Mouse (Mus musculus): ENCODE measurements around the gene Rims1. TPM values are rescaled to one million over a fixed set of nuclear protein-coding genes. Genes with fewer than 3 reads are reported as not detected.

The Rims1 gene
- polyA plus RNA-seq, 1 experiment from 2014 or later, result 10.9 TPM

- no peaks in the 10 kb centered on the region for H3K9me3 ChIP-seq (replicated peaks; ENCODE audit: control insufficient read depth, low read length)
- no peak for ATAC-seq (ENCODE audit: insufficient read depth, low FRiP score)
- no peaks in the 10 kb centered on the region for H3K27me3 ChIP-seq (ENCODE audit: control insufficient read depth, insufficient read depth, low read length)
- WGBS, result 72% methylated on average over 4 of the region's 4 CpGs
- no peak overlapping the region for H3K4me2 ChIP-seq (ENCODE audit: low read depth, low read length)
- H3K9ac ChIP-seq (ENCODE audit: low read length), result no peak overlapping the region
- no peak overlapping the region for H3K27ac ChIP-seq (ENCODE audit: low read length)
- H3K4me1 ChIP-seq (ENCODE audit: control insufficient read depth, insufficient read depth, low read length), result no peaks in the 10 kb centered on the region
- no peaks in the 10 kb centered on the region for H3K36me3 ChIP-seq (ENCODE audit: control insufficient read depth, insufficient read depth, low read length)
- H3K4me3 ChIP-seq (replicated peaks; ENCODE audit: low read length), result no peak overlapping the region
Measured at GRCm38 (mm10) chr1:22728207-22728606, 77.6 kb downstream of the Rims1 start.

- no peaks in the 10 kb centered on the region for H3K36me3 ChIP-seq (ENCODE audit: control insufficient read depth, insufficient read depth, low read length)
Measured at GRCm38 (mm10) chr1:22721706-22722105, 84.1 kb downstream of the Rims1 start.

DNA sequence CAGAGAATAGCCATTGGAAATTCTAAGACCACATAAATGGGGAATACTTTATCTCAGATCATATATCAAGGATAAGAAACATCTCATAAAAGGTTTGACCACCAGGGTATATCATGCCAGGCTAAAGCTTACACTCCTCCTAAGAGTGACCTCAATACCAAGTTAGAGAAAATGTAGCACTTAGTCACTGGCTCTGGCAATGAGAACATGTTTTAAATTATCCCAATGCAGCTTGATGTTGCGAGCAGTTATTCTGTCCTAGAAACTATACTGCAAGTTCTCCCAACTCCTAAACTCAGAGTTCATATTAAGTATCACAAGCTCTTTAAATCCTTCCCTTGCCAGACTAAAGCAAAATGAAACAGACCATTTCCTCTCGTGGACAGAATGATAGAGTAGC is 85.1 kb downstream of the Rims1 start:
- no peaks in the 10 kb centered on the region for H3K9me3 ChIP-seq (replicated peaks; ENCODE audit: control insufficient read depth, low read length)
- WGBS, result 57% methylated on average over 2 of the region's 2 CpGs
- no peak overlapping the region for H3K4me2 ChIP-seq (ENCODE audit: low read depth, low read length)
- H3K27me3 ChIP-seq (ENCODE audit: control insufficient read depth, insufficient read depth, low read length), result no peaks in the 10 kb centered on the region
- H3K36me3 ChIP-seq (ENCODE audit: control insufficient read depth, insufficient read depth, low read length), result no peaks in the 10 kb centered on the region
- no peak overlapping the region for H3K9ac ChIP-seq (ENCODE audit: low read length)
- no peak for ATAC-seq (ENCODE audit: insufficient read depth, low FRiP score)
- H3K4me1 ChIP-seq (ENCODE audit: control insufficient read depth, insufficient read depth, low read length), result no peaks in the 10 kb centered on the region
- no peak overlapping the region for H3K4me3 ChIP-seq (replicated peaks; ENCODE audit: low read length)
- no peak overlapping the region for H3K27ac ChIP-seq (ENCODE audit: low read length)

More at GRCm38 (mm10) chr1:22721706-22722105, 84.1 kb downstream of the Rims1 start:
- Histone ChIP-seq H3K4me2 (ENCODE audit: low read depth, low read length) (no peak overlapping the region), H3K4me3 (replicated peaks; ENCODE audit: low read length) (no peak overlapping the region), H3K4me1 (ENCODE audit: control insufficient read depth, insufficient read depth, low read length) (no peaks in the 10 kb centered on the region), H3K9ac (ENCODE audit: low read length) (no peak overlapping the region), H3K9me3 (replicated peaks; ENCODE audit: control insufficient read depth, low read length) (no peaks in the 10 kb centered on the region), H3K27me3 (ENCODE audit: control insufficient read depth, insufficient read depth, low read length) (no peaks in the 10 kb centered on the region), H3K27ac (ENCODE audit: low read length) (no peak overlapping the region)
- ATAC-seq (ENCODE audit: insufficient read depth, low FRiP score), result no peak

DNA sequence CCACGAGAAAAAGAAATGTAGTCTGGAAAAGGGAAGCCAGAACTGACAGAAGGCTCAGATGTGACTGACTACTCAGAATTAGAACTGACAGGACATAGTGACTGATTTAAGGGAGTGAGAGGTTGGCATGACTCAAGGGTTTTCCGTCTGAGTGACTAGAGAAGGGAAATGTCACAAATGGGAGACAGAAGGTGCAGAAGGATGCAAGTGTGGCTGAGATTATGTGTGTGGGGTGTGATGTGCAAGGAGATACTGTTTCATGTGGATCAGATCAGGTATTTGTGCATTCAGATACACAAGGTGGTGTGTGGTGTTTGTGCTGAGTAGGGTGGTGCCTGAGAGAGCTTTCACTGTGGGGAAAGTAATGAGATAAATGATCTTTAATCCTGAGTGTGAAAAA is 96.3 kb downstream of the Rims1 start:
- H3K4me2 ChIP-seq (ENCODE audit: low read depth, low read length), result no peak overlapping the region
- no peaks in the 10 kb centered on the region for H3K4me1 ChIP-seq (ENCODE audit: control insufficient read depth, insufficient read depth, low read length)
- ATAC-seq (ENCODE audit: insufficient read depth, low FRiP score), result no peak
- H3K9me3 ChIP-seq (replicated peaks; ENCODE audit: control insufficient read depth, low read length), result no peaks in the 10 kb centered on the region
- H3K9ac ChIP-seq (ENCODE audit: low read length), result no peak overlapping the region
- WGBS, result 66% methylated on average over 2 of the region's 2 CpGs
- H3K27me3 ChIP-seq (ENCODE audit: control insufficient read depth, insufficient read depth, low read length), result no peaks in the 10 kb centered on the region
- H3K27ac ChIP-seq (ENCODE audit: low read length), result no peak overlapping the region
- no peaks in the 10 kb centered on the region for H3K36me3 ChIP-seq (ENCODE audit: control insufficient read depth, insufficient read depth, low read length)
- no peak overlapping the region for H3K4me3 ChIP-seq (replicated peaks; ENCODE audit: low read length)

- H3K4me1 ChIP-seq (ENCODE audit: control insufficient read depth, insufficient read depth, low read length), result no peaks in the 10 kb centered on the region
- H3K9ac ChIP-seq (ENCODE audit: low read length), result no peak overlapping the region
- H3K27me3 ChIP-seq (ENCODE audit: control insufficient read depth, insufficient read depth, low read length), result no peaks in the 10 kb centered on the region
- ATAC-seq (ENCODE audit: insufficient read depth, low FRiP score), result no peak
- H3K9me3 ChIP-seq (replicated peaks; ENCODE audit: control insufficient read depth, low read length), result no peaks in the 10 kb centered on the region
- H3K4me3 ChIP-seq (replicated peaks; ENCODE audit: low read length), result no peak overlapping the region
- no peaks in the 10 kb centered on the region for H3K36me3 ChIP-seq (ENCODE audit: control insufficient read depth, insufficient read depth, low read length)
- no peak overlapping the region for H3K4me2 ChIP-seq (ENCODE audit: low read depth, low read length)
- no peak overlapping the region for H3K27ac ChIP-seq (ENCODE audit: low read length)
- WGBS, result 9% methylated on average over 1 of the region's 1 CpGs
Measured at GRCm38 (mm10) chr1:22695046-22695445, 110.7 kb downstream of the Rims1 start.

GRCm38 (mm10) chr1:22694514-22694913 is 111.3 kb downstream of the Rims1 start:
- H3K4me1 ChIP-seq (ENCODE audit: control insufficient read depth, insufficient read depth, low read length), result no peaks in the 10 kb centered on the region
- 62% methylated on average over 2 of the region's 2 CpGs for WGBS
- H3K4me2 ChIP-seq (ENCODE audit: low read depth, low read length), result no peak overlapping the region
- no peaks in the 10 kb centered on the region for H3K9me3 ChIP-seq (replicated peaks; ENCODE audit: control insufficient read depth, low read length)
- no peak overlapping the region for H3K27ac ChIP-seq (ENCODE audit: low read length)
- no peaks in the 10 kb centered on the region for H3K27me3 ChIP-seq (ENCODE audit: control insufficient read depth, insufficient read depth, low read length)
- no peak overlapping the region for H3K9ac ChIP-seq (ENCODE audit: low read length)
- H3K36me3 ChIP-seq (ENCODE audit: control insufficient read depth, insufficient read depth, low read length), result no peaks in the 10 kb centered on the region
- no peak overlapping the region for H3K4me3 ChIP-seq (replicated peaks; ENCODE audit: low read length)
- ATAC-seq (ENCODE audit: insufficient read depth, low FRiP score), result no peak

GRCm38 (mm10) chr1:22683455-22683854 is 122.3 kb downstream of the Rims1 start:
- no peaks in the 10 kb centered on the region for H3K27me3 ChIP-seq (ENCODE audit: control insufficient read depth, insufficient read depth, low read length)
- H3K36me3 ChIP-seq (ENCODE audit: control insufficient read depth, insufficient read depth, low read length), result no peaks in the 10 kb centered on the region
- H3K27ac ChIP-seq (ENCODE audit: low read length), result no peak overlapping the region
- H3K9ac ChIP-seq (ENCODE audit: low read length), result no peak overlapping the region
- 68% methylated on average over 4 of the region's 4 CpGs for WGBS
- no peaks in the 10 kb centered on the region for H3K9me3 ChIP-seq (replicated peaks; ENCODE audit: control insufficient read depth, low read length)
- ATAC-seq (ENCODE audit: insufficient read depth, low FRiP score), result no peak
- H3K4me3 ChIP-seq (replicated peaks; ENCODE audit: low read length), result no peak overlapping the region
- H3K4me2 ChIP-seq (ENCODE audit: low read depth, low read length), result no peak overlapping the region
- no peaks in the 10 kb centered on the region for H3K4me1 ChIP-seq (ENCODE audit: control insufficient read depth, insufficient read depth, low read length)

GRCm38 (mm10) chr1:22664196-22664595 is 141.6 kb downstream of the Rims1 start:
- WGBS, result 87% methylated on average over 6 of the region's 6 CpGs
- Histone ChIP-seq H3K27me3 (ENCODE audit: control insufficient read depth, insufficient read depth, low read length) (no peaks in the 10 kb centered on the region), H3K4me2 (ENCODE audit: low read depth, low read length) (no peak overlapping the region), H3K9ac (ENCODE audit: low read length) (no peak overlapping the region), H3K9me3 (replicated peaks; ENCODE audit: control insufficient read depth, low read length) (no peaks in the 10 kb centered on the region), H3K4me1 (ENCODE audit: control insufficient read depth, insufficient read depth, low read length) (no peaks in the 10 kb centered on the region), H3K4me3 (replicated peaks; ENCODE audit: low read length) (no peak overlapping the region), H3K27ac (ENCODE audit: low read length) (no peak overlapping the region), H3K36me3 (ENCODE audit: control insufficient read depth, insufficient read depth, low read length) (no peaks in the 10 kb centered on the region)
- no peak for ATAC-seq (ENCODE audit: insufficient read depth, low FRiP score)

DNA sequence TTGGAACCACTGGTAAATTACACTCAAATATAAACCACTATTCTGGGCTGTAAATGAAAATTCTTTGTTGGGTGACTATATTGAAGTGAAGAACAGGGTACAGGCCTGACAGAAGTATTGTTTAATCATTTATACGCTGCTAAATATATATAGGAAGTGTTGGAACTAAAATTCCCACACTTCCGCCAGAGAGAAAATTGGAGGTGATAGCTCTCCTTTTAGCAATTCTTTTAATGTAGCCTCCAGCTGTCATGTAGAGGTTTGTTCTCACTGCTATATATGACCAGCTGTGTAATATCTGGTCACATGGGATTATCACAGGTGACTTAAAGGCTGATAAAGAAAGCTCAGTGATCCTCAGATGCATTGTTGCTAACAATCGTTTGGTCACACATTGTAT is 144.0 kb downstream of the Rims1 start:
- ATAC-seq (ENCODE audit: insufficient read depth, low FRiP score), result no peak
- WGBS, result 80% methylated on average over 3 of the region's 3 CpGs

DNA sequence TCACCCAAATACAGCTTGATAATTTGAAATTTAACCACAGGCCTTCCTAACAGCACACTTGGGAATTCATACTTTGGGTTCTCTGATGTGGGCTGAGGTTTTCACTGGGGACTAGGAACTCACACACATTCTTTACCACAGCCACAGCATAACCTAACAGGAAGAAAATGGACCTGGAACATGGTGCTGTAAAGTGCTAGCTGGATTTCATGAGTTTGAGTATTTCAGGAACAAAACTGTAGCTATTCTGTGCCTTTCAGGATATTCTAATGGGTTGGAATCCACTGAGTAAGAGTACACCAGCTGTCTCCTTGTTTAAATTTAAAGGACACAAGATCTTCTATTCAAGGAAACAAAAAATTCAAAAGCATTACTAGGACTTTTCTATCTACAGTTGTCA is 149.8 kb downstream of the Rims1 start:
- Histone ChIP-seq H3K9ac (ENCODE audit: low read length) (no peak overlapping the region), H3K27ac (ENCODE audit: low read length) (no peak overlapping the region), H3K27me3 (ENCODE audit: control insufficient read depth, insufficient read depth, low read length) (no peaks in the 10 kb centered on the region), H3K4me2 (ENCODE audit: low read depth, low read length) (no peak overlapping the region), H3K36me3 (ENCODE audit: control insufficient read depth, insufficient read depth, low read length) (no peaks in the 10 kb centered on the region), H3K4me1 (ENCODE audit: control insufficient read depth, insufficient read depth, low read length) (no peaks in the 10 kb centered on the region), H3K9me3 (replicated peaks; ENCODE audit: control insufficient read depth, low read length) (no peaks in the 10 kb centered on the region), H3K4me3 (replicated peaks; ENCODE audit: low read length) (no peak overlapping the region)
- ATAC-seq (ENCODE audit: insufficient read depth, low FRiP score), result no peak

More for the DNA sequence above, 144.0 kb downstream of the Rims1 start:
- Histone ChIP-seq H3K4me1 (ENCODE audit: control insufficient read depth, insufficient read depth, low read length) (no peaks in the 10 kb centered on the region), H3K36me3 (ENCODE audit: control insufficient read depth, insufficient read depth, low read length) (no peaks in the 10 kb centered on the region), H3K27ac (ENCODE audit: low read length) (no peak overlapping the region), H3K27me3 (ENCODE audit: control insufficient read depth, insufficient read depth, low read length) (no peaks in the 10 kb centered on the region), H3K9me3 (replicated peaks; ENCODE audit: control insufficient read depth, low read length) (no peaks in the 10 kb centered on the region), H3K4me3 (replicated peaks; ENCODE audit: low read length) (no peak overlapping the region), H3K4me2 (ENCODE audit: low read depth, low read length) (no peak overlapping the region), H3K9ac (ENCODE audit: low read length) (no peak overlapping the region)
